Mouse (Mus musculus): ENCODE results near the gene Hoxd9.

Hoxd9 gene

DNA sequence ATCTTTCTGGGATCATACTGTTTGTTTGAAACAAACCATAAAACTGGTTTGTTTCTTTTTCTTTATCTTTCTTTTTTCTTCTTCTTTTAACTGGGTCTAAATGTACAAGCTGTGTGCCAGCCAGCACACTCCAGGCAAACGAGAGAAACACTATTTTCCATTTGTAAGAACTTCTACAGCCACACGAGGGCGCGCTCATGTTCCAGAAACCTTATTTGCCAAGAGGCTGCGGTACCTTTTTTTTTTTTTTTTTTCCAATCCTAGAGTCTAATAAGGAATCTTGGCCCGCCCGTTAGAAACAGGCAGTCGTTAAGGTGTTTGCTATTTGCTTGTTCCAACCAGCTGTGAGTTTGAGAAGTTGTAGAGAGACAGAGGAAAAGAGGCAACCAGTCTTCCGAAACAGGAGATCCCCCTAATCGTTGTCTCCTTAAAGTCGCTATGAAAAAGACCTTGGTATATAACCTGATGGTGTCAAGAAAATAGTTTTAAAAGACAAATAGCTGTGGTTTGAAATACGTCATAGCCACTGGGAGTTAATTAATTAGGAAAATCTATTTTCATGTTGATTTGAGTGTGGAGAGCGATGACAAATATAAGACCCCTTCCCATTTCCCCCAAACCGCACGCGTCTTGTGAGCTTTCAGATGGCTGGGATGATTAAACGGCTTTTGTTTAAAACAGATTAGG, 11.1 kb upstream of the Hoxd9 start:
- DNase-seq: peak; percentile 80

DNA sequence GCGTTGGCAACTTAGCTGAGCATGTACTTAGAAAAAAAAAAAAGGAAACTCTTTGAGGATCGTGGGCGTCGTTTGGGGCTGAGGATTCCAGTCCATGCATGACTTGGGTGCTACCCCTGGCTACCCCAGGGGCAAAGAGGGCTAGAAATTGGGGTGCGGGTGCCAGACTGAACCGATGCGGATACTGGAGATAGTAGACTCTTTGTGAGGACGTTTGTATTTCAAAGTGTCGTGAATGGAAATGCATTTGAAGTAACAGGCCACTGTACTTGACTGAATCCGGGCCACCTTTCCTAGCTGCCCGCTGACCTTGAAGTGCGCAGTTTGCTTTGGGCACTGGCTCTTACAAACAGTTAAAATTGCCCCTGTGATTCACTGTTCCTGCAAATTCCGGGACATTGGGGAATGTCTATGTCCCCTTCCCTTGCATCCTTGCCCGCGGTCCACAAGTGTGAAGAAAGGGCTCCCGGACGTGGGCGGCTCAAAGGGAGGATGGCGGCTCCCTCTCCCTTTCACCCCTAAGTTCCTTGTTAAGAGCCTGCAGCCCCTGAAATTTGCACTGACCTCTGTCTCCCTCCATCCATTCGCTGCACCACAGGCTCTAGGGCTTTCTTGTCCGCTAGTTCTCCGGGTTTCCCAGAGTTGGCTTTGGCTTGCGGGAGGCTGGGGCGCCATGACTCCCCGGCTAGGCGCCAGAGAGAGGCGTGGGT, 10.4 kb upstream of the Hoxd9 start:
- no peak for DNase-seq

DNA sequence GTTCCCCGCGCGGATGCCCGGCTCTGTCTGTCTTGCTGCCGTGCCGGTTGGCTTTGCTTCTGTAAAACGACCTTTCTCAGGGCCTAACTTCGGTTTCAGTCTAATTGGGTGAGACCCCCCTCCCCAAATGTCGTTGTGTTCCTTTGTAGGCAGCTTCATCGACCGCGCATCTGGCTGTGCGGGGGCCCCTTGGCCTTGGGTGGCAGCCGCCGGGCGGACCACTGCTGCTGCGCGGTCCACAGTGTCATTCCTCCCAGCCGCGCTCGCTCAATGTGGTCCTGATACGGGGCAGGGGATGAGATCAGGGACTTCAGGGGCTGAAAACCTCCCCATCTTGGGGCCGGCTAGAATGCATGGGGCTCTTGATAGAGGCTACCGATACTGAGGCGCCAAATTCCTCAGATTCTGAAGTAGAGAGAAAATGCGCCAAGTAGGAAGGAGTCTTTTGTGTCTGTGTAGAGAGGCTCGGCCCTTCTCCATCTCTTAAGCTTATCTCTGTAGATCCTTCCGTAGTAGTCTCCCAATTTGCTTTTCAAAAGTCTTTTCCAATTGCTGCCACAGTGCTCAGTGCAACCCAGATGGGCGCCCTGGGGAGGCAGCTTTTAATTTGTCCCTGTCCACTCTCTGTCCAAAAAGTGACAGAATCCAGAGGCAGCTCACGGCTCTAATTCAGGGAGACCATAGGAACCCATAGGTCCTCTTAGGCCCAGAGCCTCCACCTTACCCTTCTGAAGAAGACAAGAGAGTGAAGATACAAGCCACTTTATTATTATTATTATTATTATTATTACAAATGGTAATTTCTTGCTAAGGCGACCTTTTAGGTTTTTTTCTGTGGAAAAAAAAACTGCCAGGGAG, 9.6 kb upstream of the Hoxd9 start:
- DNase-seq: no peak

DNA sequence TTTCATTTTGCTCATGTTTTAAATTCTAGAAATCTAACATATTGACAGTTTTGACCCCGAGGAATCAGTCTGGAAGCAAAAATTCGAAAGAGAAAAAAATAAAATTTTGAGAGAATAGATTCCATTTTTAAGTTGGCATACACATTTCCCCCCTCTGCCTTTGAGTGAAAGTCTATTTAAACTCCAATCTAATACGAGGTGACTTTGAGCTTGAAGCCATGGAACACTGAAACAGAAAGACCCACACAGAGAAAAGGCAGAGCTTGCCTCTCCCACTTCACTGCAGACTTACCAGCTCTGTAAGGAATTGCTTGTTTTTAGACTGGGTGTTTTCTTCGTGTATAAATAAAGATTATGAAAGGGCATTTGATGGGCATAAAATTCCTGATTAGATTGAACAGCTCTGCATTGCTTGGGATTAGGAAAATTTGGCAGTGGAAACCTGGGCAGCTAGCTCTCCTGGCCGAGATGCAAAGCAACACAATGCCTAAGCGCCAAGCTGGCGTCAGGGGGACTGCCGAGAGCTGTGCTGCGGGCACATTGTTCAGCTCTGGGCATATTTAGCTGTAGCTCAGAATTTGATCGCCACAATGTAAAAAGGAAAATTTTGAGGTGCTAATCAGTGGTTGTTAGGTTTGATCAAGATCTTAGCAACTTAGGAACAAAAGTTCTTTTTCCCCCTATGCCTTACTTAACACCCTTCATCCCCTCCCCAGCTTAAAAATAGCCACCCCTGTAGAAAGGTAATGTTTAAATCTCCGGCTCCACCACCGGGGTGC, 8.5 kb upstream of the Hoxd9 start:
- DNase-seq: no peak

DNA sequence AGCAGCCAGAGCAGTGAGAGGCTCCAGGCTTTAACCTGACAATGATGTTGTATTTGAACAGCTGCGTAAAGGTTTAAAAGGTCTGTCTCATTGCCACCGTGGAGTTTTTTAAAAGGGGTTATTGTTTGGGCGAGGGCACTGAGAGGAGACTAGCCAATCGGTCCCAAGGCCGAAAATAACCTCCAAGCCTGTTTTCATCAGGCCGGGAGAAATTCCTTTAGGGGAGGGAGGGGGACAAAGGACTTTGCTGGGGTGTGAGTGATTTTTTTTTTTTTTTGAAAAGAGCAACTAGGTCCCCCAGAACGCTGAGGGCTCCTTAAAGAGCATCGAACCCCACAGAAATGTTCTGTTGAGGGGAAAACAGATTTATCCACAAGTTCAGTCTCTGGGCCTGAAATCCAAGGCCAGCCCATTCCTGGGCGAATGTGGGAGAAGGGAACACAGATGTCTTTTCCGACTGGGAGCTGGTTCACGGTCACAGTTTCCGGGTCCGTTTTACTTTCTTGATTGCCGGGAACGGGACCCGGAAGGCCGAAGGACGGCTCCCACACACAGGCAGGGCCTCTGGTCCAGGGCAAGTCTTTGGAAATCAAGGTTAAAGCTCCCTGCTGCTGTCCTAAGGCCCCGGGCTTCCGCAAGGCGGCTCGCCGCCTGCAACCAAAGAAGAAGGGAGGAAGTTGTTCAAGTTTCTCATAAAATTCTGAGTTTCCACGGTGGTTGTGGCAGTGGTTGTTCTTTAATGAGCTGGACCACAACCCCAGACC, 7.8 kb upstream of the Hoxd9 start:
- no peak for DNase-seq

DNA sequence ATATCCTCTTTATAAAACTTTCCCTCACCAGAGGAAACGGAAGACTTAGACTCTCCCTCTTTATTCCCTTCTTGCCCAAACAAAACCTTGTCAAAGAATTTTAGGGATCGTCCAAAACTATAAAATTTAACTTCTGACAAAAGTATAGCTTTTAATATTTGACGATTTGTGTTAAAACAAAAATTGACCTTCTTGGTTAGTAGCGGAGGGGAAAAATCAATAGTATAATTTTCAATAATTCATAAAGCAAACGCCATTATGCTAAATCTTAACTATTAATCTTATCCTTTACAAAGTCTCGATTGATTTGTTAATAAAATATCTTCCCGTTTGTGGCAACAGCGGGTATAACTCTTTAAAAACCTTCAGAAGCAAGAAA, 7.2 kb upstream of the Hoxd9 start:
- no peak for DNase-seq

DNA sequence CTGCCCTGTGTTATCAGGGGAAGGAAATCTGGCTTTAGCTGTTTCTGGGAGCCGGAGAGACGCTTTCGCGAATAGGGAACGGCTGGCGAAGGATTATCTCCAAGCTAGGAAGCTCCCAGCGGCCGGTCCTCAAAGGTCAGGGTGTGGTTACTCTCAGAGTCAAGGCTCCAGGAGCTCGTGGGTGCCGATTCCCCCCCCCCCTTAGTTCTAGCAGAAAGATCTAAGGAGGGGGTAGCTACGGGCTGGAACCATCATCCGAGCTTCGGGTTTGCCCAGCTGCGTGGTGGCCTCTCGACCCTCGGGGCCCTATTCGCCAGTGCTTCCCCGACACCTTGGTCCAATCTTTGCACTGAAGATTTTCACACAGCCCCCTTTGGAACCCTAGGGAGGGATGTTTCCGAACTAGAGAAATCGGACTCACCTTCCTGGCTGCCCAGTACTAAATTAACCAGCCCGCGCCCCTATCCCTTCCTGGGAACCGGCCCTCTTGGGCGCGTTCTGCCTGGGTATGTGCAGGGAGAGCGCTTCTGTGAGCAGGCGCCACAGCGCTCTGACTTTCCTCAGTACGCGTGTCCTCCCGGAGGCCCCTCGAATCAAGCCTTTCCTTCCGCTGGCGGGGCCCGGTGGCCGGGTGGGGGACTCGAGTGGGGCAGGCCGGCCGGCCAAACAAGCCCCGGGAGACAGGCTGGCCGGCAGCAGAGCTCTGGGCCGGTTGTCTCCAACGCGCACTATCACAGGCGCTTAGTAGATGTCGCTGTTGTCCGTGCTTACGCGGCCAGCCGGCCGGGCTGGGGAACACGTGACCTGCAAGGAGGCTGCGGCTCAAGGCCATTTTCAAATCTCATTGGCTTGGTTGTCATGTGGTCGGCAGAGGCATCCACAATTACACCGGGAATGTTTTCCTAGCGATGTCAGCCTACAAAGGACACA, 6.2 kb upstream of the Hoxd9 start, which contains the start of gene Hoxd10:
Hoxd10 (plus strand) TSS at position 903 of the 930 bp plus-strand sequence.
- DNase-seq: peak; percentile 91

DNA sequence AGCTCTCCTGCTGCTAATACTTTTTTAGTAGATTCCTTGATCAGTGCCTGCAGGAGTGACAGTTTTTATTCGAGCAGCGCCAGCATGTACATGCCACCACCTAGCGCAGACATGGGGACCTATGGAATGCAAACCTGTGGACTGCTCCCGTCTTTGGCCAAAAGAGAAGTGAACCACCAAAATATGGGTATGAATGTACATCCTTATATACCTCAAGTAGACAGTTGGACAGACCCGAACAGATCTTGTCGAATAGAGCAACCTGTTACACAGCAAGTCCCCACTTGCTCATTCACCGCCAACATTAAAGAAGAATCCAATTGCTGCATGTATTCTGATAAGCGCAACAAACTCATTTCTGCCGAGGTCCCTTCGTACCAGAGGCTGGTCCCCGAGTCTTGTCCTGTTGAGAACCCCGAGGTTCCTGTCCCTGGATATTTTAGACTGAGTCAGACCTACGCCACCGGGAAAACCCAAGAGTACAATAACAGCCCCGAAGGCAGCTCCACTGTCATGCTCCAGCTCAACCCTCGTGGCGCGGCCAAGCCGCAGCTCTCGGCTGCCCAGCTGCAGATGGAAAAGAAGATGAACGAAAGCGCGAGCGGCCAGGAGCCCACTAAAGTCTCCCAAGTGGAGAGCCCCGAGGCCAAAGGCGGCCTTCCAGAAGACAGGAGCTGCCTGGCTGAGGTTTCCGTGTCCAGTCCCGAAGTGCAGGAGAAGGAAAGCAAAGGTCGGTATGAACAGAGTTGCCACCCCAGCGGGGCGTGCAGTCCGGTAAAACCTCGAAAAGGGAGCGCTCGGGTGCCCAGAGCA, 5.3 kb upstream of the Hoxd9 start:
- no peak for DNase-seq

DNA sequence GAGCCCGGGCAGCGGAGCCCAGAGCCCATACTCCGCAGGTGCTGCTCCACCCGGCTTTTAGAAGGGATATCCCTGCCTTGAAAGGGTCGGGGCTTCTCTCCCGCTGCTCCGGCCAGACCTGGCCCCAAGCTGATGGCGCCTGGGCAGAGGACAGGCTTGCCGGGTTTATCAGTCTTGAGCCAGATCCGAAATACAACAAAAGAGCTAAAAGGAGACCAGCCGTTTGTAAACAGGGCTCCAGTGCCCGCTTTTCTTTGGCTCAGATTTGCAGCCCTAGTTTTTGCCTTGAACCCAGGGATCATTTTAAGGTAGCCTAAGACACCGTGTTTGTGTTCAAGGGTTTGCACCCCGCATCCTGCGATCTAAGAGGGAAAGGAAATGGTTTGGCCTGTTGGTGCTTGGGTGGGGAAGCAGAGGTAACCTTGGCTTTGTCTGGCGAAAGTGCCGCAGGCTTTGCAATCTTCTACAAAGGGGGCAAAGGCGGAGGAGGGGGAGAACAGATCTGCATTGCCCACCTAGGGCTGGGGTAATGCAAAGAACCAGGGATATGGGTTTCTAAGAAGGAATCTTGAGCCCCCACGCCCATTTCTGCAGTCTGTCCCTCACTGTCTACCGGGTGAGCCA, 4.6 kb upstream of the Hoxd9 start:
- no peak for DNase-seq

DNA sequence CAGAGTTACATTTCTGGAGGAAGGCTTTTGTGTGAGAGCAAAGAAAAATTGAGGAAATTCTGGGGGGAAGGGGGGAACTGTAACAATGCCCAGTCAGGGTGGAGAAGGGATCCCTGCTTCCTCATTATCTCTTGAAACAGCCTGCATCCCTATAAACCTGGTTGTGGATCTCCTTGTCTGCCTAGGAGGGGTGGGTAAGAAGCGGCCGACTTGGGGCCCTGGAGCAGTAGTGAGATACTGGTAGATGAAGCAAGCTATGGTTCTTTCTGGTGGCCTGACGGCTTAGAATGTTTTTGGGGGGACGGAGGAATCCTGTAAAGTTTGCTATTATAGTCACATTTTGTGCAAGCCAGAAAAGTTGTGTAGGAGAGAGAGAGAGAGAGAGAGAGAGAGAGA, 4.1 kb upstream of the Hoxd9 start:
- no peak for DNase-seq

DNA sequence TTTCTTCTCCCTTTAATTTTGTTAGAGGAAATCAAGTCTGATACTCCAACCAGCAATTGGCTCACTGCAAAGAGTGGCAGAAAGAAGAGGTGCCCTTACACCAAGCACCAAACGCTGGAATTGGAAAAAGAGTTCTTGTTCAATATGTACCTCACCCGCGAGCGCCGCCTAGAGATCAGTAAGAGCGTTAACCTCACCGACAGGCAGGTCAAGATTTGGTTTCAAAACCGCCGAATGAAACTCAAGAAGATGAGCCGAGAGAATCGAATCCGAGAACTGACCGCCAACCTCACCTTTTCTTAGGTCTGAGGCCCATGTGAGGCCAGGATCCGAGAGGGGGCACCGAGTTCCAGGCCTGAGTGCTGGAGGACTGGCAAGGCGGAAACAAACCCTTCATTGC, 3.5 kb upstream of the Hoxd9 start:
- DNase-seq: peak; percentile 70

DNA sequence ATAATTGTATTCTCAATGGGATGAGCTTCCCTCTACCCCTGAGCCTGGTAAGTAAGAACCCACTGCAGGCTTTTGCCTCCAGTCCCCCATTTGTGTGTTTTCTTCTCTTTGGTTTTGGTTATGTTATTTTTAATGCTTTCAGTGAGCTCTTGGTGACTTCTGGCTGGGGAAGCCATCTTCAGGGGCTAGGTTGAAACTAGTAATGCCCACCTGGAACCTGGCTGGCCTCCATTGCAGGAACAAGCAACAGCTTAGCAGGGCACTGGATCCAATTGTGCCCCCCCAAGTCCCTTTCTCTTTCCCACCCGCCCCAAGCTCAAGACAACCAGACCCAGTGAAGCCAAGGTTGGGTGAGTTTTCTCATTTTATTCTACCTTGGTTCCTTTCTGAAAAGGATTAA, 2.1 kb upstream of the Hoxd9 start:
- no peak for DNase-seq

DNA sequence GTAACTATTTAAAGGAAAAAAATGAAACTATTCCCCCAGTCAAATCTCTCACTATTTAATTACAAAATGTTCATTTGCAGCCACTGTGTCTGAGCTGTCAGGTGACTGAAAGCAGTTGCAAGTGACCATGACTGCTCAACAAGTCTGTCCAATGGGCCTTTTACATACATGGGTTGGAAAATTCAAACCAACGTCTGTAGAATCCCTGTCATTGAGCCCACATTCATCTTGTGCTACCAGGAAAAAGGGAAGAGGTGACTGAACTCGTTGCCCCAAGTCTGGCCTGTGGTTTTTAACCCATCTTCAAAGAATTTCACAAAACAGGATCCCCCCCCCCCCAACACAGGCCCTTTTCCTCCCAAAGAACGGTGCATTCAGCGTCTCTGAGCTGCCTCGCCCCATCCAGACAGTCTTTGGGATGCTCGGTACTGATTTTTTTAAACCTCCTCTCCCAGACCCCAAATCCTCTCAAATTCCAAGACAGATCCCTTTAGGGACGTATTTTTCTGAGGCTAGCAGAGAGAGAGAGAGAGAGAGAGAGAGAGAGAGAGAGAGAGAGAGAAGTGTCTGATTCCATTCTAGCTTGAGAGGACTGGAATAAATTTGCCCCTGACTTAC, 1.6 kb upstream of the Hoxd9 start:
- DNase-seq: no peak

DNA sequence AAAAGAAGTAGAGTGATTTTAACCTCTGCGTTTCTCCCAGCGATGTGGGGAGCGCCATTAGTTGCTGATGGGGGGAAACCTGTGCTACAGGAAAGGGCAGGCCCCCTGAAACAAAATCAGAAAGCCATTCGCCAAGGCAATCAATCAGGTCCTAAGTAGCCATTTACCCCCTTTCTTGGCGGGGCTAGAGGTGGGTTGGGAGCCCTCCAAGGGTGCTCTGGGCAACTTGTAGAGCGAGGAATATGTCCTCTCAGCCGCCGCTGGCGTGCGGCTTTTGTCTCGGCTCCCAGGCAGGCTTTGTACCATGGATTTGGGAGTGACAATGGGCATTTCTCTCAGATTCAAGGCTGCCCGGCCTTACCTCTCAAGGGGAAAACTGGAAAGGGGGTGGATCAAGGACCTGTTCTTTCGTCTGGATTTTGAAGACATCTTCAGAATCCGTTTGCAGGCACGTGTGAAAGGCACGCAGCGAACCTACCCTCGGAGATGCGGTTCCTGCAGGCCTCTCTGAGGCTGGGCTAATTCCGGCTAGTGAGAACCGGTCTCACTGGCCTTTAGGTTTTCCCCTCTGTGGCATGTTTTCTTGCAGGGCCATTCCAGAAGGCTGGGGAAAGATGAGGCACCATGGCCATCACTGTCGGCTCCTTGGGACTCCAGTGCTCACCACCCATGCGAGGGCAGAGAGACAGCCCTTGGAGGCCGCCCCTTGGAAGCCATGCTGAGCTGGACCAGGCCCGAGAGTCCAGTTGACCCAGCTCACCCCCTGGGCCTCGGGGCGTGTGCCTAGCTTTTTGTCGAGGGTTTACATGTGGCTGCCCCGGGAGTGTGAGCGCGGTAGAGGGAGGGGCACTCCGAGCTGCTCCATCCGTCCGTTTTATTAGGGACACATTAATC, 838 bp upstream of the Hoxd9 start:
- DNase-seq: peak; percentile 53

DNA sequence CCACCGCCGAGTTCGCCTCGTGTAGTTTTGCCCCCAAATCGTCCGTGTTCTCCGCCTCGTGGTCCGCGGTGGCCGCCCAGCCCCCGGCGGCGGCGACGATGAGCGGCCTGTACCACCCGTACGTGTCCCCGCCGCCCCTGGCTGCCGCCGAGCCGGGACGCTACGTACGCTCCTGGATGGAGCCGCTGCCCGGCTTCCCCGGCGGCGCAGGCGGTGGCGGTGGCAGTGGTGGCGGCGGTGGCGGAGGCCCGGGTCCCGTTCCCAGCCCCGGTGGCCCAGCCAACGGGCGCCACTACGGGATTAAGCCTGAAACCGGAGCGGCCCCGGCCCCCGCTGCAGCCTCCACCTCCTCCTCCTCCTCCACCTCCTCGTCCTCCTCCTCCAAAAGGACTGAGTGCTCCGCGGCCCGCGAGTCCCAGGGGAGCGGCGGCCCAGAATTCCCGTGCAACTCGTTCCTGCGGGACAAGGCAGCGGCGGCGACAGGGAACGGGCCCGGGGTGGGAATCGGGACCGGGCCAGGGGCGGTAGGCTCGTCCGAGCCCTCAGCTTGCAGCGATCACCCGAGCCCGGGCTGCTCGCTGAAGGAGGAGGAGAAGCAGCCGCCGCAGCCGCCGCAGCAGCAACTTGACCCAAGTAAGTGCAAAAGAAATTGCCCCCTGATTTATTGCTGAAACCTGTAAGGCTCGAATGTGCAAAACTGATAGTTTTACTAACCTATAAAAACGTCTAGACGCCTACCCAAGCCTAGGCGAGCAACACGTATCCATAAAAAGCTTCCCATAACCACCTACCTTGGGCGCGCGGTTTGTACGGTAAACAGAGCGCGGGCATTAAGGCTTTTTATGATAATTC, 900 bp downstream of the Hoxd9 start:
- DNase-seq: no peak

DNA sequence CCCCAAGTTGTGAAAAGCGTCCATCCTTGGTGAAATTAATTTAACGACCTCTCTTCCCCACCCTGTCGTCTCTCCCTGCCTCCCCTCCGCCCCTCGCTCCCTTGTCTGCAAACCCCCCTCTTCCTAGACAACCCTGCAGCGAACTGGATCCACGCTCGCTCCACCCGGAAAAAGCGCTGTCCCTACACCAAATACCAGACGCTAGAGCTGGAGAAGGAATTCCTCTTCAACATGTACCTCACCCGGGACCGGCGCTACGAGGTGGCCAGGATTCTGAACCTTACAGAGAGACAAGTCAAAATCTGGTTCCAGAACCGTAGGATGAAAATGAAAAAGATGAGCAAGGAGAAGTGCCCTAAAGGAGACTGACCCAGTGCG, 1.5 kb downstream of the Hoxd9 start:
- DNase-seq: no peak

Measured in kidney, adult 11 months (tissue).